Mouse (Mus musculus) adipocyte (in vitro differentiated cells): Measurements from ENCODE around the gene Trim62.

Experiments
- DNase-seq: peaks from one replicate; pipeline ENCODE4 v3.0.0-alpha.2; 2016; ENCODE audit warnings: low spot score

The Trim62 gene

GRCm38 (mm10) chr4:128886571-128886970 lies 3.2 kb downstream of the Trim62 start:
- DNase-seq, result no peak

- no peak for DNase-seq
Measured at GRCm38 (mm10) chr4:128887026-128887425, 3.6 kb downstream of the Trim62 start.

GRCm38 (mm10) chr4:128887641-128888091 lies 4.3 kb downstream of the Trim62 start:
- peak; percentile 5 for DNase-seq

GRCm38 (mm10) chr4:128888436-128888990 lies 5.1 kb downstream of the Trim62 start:
- DNase-seq, result no peak

GRCm38 (mm10) chr4:128889752-128890630 lies 6.6 kb downstream of the Trim62 start:
- no peak for DNase-seq

GRCm38 (mm10) chr4:128891157-128891556 lies 7.8 kb downstream of the Trim62 start:
- peak; percentile 23 for DNase-seq

- DNase-seq, result no peak
Measured at GRCm38 (mm10) chr4:128891746-128892145, 8.4 kb downstream of the Trim62 start.

GRCm38 (mm10) chr4:128892188-128892587 lies 8.8 kb downstream of the Trim62 start:
- DNase-seq, result no peak

- DNase-seq, result no peak
Measured at GRCm38 (mm10) chr4:128894112-128894511, 10.7 kb downstream of the Trim62 start.

GRCm38 (mm10) chr4:128895841-128896240 lies 12.5 kb downstream of the Trim62 start:
- DNase-seq, result no peak

- no peak for DNase-seq
Measured at GRCm38 (mm10) chr4:128896667-128897066, 13.3 kb downstream of the Trim62 start.

GRCm38 (mm10) chr4:128897911-128898421 lies 14.6 kb downstream of the Trim62 start:
- no peak for DNase-seq

- no peak for DNase-seq
Measured at GRCm38 (mm10) chr4:128899332-128899731, 16.0 kb downstream of the Trim62 start.

GRCm38 (mm10) chr4:128900484-128900883 lies 17.1 kb downstream of the Trim62 start:
- no peak for DNase-seq

- DNase-seq, result no peak
Measured at GRCm38 (mm10) chr4:128902390-128902789, 19.0 kb downstream of the Trim62 start.

- no peak for DNase-seq
Measured at GRCm38 (mm10) chr4:128904035-128904800, 20.8 kb downstream of the Trim62 start.

- DNase-seq, result no peak
Measured at GRCm38 (mm10) chr4:128905251-128905650, 21.9 kb downstream of the Trim62 start.

- no peak for DNase-seq
Measured at GRCm38 (mm10) chr4:128906757-128907156, 23.4 kb downstream of the Trim62 start.

- DNase-seq, result no peak
Measured at GRCm38 (mm10) chr4:128907238-128907968, 24.0 kb downstream of the Trim62 start.

GRCm38 (mm10) chr4:128908586-128909377 lies 25.4 kb downstream of the Trim62 start:
- DNase-seq, result peak; percentile 72

- DNase-seq, result no peak
Measured at GRCm38 (mm10) chr4:128909378-128909831, 26.0 kb downstream of the Trim62 start.
